Mouse (Mus musculus) CD4-positive, CD25-positive, alpha-beta regulatory T cell, adult 2 months (primary cell): ENCODE data around the gene Tor2a.

Experiments
- DNase-seq: peaks from one replicate; pipeline ENCODE4 v3.0.0-alpha.2; 2012; ENCODE audit warnings: low read depth, low spot score

Gene Tor2a

DNA sequence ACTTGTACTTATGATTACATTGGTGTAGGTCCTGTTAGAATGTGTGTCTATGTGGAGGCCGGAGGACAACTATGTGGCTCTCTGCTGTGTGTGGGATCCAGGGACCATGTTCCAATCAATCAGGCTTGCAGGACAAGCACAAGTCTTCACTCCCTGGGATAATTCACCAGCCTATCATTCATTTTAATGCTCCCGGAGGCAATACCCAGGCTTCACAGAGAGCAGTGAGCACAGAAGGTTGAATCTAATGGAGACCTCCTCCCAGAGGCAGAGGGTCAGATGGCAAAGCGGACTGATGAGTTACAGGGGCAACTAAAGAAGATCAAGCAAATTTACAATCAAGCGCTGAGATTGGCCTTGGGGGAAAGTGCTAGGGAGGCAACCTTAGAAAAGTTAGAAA lies 27.5 kb upstream of the Tor2a start:
- no peak for DNase-seq

- DNase-seq, result no peak
Measured at GRCm38 (mm10) chr2:32730854-32731253, 26.2 kb upstream of the Tor2a start.

GRCm38 (mm10) chr2:32731911-32732310 lies 25.1 kb upstream of the Tor2a start:
- DNase-seq, result no peak

GRCm38 (mm10) chr2:32732695-32733094 lies 24.3 kb upstream of the Tor2a start:
- DNase-seq, result no peak

GRCm38 (mm10) chr2:32734480-32734879 lies 22.6 kb upstream of the Tor2a start:
- no peak for DNase-seq

- no peak for DNase-seq
Measured at GRCm38 (mm10) chr2:32734933-32735332, 22.1 kb upstream of the Tor2a start.

DNA sequence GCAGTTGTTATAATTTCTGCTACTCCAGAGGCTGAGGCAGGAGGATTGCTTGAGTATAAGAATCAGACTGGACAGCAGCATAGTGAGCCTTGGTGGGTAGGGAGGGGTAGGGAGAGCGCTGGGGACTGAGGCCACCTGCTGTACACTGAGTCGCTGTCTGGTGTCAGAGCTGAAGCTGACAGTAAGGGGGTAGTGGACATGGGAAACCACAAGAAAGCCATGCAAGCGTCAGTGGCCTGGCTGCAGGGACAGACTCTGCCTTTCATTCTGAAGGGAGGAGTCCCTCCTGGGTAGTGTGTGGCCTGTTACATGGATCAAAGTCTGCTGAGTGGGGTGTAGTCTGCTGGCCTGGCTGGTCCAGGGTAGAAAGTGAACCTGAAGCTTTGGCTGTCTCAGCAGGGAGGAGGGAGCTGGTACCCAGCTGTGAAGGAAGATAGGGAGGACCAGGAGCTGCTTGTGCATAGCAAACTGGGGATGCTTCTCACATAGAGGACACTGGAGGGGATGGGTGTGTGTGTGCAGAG lies 20.7 kb upstream of the Tor2a start:
- DNase-seq, result no peak

- DNase-seq, result no peak
Measured at GRCm38 (mm10) chr2:32737008-32737407, 20.0 kb upstream of the Tor2a start.

DNA sequence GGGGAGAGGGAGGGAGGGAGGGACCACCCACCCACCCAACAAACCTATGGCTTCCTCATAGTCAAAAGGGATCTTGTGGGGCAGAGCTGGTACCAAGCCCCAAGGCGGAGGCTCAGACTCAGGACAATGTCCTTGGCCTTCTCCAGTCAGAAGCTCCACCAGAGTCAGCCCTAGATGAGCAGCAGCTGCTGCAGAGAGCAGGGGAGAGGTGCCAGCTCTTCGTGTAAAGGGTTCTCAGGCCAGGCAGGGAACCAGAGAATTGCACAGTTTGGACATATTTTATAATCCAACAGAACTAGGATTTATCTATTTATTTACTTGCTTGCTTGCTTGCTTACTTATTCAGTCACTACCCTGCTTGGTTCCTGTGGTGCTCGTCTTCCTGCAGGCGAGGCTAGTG lies 17.7 kb upstream of the Tor2a start:
- DNase-seq, result no peak

GRCm38 (mm10) chr2:32740916-32741272 lies 16.1 kb upstream of the Tor2a start, which contains the start of gene 6330409D20Rik:
Gene 6330409D20Rik, minus strand, starts transcription at chr2:32741016.
- DNase-seq, result no peak

DNA sequence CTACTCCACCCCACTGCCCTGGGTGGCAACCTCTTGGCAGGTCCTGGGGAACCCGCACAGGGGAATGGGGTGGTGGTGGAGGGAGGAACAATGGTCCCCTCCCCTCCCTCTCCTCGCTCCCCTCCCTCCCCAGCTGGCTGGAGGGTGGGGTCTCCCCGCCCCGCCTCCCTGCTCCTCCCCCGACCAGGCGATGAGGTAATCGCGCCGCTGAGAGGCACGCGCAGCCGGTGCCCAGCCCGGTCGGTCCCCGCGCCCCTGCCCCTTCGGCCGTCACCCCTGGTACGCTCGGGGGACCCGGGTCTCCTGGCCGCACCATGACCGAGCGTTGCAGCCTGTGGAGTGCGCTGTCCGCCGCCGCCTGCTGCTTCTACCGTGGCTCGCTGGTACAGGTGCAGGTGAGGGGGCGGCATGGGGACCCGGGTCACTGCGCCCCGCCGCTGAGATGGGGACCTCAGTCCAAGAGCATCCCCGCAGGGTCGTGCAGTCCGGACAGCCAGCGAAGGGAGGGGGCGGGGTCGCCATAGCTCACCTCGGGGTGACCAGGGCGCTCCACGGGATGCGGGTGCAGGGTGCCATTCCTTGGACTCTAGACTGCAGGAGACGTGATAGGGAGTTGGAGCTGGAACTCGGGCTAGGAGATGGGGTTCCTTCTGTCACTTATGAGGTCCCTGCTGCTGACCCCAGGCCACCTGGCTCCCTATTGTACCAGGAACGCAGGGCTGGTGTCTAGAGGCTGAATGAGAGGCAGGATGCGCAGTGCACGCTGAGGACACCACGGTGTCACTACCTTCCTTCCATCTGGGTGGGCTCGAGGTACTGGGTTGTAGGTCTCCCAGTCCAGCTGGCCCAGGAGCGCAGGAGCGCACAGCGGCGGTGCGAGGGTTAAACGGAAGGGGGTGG lies 15.5 kb upstream of the Tor2a start:
- DNase-seq, result no peak

DNA sequence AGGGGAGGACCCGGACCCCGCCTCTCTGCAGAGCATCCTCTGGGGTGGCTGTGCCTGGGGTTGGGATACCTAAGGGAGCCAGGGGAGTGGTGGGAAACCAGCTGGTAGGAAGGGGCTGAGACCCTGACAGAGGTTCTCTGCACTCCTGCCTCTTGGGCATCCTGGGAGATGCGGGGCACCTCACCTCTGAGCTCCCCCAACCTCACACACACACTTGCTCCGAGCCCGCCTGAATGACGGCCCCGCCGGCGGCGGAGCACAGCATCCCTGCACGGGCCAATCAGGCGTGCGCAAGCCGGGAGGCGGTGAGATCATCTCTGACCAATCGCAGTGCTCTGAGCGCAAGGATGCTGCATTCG lies 14.9 kb upstream of the Tor2a start:
- DNase-seq, result no peak

DNA sequence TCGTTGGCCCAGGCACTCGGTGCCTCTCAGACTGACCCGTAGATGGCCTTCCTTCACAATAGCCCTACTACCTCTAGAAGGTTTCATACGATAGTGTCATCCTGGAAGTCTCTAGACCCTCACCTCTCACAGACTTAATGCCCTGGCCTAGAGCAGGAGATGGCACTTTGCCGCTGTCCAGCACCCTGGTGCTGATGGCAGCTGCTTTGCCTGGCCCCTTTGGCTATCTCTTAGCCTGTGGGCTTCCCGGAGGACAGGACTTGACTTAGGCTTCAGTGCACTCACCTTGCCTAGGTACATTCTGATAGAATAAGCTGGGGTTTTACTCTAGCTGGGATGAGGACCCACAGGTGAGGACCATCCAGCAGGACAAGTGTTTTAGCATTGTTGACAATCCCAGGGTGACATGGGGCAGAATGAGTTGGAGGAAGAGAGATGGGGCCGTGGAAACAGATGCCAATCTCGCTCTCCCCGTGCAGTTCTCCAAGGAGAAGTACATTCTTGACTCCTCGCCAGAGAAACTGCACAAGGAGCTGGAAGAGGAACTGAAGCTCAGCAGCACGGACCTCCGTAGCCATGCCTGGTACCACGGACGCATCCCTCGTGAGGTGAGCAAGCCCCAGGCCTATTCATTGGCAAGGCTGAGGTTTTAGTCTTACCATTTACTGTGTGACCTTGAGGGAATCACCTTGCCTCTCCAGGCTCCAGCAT lies 12.6 kb upstream of the Tor2a start:
- DNase-seq, result no peak

GRCm38 (mm10) chr2:32749082-32749481 lies 8.0 kb upstream of the Tor2a start:
- no peak for DNase-seq

DNA sequence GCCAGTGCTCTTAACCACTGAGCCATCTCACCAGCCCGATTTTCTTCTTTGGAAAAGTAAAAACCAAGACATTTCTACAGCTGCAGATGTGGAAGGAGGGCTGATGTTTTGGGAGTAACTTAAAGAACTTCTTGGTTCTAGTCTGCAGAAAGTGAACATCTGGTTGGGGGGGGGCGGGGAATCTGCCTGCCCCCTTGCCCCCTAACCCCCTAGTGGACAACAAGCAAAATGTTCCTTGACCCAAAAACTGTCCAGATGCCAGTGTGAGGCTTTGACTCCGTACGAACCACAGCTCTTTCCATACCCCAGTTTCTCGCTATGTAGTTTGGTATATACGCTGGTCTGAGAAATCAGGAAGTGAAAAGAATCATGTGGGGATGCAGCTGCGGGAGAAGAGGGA lies 6.8 kb upstream of the Tor2a start:
- DNase-seq, result no peak

GRCm38 (mm10) chr2:32750887-32751664 lies 6.0 kb upstream of the Tor2a start:
- DNase-seq, result no peak

- no peak for DNase-seq
Measured at GRCm38 (mm10) chr2:32751665-32752033, 5.4 kb upstream of the Tor2a start.

DNA sequence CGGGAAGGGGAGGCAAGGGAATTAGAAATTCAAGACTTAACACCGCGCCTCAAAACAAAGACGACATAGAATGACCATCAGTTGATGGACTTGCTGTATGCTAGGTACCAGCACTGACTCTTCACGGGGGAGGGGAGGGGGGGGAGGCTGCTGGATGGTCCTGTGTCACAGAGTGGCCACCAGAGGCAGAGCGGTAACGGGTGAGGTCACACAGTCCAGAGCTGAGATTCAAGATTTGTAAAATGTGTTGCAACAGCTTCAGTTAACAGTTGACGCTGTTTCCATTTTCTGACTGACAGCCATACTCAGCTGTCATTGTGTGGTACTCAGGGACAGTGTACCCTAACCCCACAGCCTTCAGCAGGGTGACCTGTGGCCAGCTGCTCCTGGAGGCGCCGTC lies 4.9 kb upstream of the Tor2a start:
- no peak for DNase-seq

DNA sequence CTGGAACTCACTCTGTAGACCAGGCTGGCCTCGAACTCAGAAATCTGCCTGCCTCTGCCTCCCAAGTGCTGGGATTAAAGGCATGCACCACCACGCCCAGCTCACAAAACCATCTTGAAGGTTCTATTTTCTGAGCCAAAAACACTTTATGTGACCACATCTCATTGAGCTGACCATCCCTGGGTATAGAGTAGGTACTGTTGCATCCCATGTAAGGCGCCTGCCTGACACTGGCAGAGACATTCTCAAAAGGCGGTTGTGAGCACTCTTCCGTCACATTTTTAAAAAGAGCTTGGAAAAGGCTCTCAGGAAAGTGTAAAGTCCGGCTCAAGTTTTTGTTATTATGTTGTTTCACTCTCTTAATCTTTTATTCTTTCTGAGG lies 369 bp upstream of the Tor2a start:
- no peak for DNase-seq

DNA sequence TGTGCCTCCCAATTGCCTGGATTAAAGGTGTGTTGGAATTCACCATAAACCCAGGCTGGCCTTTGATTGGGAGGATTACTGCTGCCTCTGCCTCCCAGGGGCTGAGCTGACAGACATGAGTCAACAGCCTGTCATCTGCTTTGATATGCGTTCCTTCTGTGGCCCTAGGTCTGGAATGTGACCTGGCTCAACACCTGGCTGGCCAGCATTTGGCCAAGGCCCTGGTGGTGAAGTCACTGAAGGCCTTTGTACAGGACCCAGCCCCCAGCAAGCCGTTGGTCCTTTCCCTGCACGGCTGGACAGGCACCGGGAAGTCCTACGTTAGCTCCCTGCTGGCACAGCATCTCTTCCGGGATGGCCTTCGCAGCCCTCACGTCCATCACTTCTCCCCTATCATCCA lies 1.5 kb downstream of the Tor2a start:
- no peak for DNase-seq

GRCm38 (mm10) chr2:32759001-32759400 lies 2.0 kb downstream of the Tor2a start:
- DNase-seq, result no peak

GRCm38 (mm10) chr2:32761361-32761760 lies 4.3 kb downstream of the Tor2a start:
- DNase-seq, result no peak
